Mouse (Mus musculus) MEL (cell line): ENCODE data around the gene Abcd1. TPM values are rescaled to one million over a fixed set of nuclear protein-coding genes. Genes with fewer than 3 reads are reported as not detected.

ENCODE experiments used
- DNase-seq: peaks from one replicate; pipeline ENCODE4 v3.0.0; 2011; ENCODE audit warnings: low read depth, low spot score
- H3K27ac ChIP-seq: 2 replicates; pipeline ENCODE4 v1.5.1; 2012; ENCODE audit warnings: low read depth, mild to moderate bottlenecking, control low read depth, low read length, moderate library complexity; ENCODE audit not compliant: control insufficient read depth
- H3K27me3 ChIP-seq, 2 experiments: fragments of 150-350 bp in 1 of 2; sonication (generic) in 1 of 2; 2 replicates each; pipeline ENCODE4 v1.6.1; 2012; ENCODE audit warnings: low read length in 2 of 2, mild to moderate bottlenecking in 2 of 2, improper control_type of control experiment in 1 of 2, moderate library complexity in 1 of 2; ENCODE audit not compliant: insufficient read depth in 2 of 2, control insufficient read depth in 1 of 2
- H3K36me3 ChIP-seq, 2 experiments: 2 replicates each; pipeline ENCODE4 v1.6.1; 2012 to 2014; ENCODE audit warnings: low read length in 2 of 2, improper control_type of control experiment in 1 of 2, inconsistent platforms in 1 of 2, mild to moderate bottlenecking in 1 of 2; ENCODE audit not compliant: insufficient read depth in 2 of 2, control insufficient read depth in 1 of 2
- H3K4me1 ChIP-seq, 2 experiments: fragments of 150-350 bp in 1 of 2; sonication (generic) in 1 of 2; 2 replicates each; pipeline ENCODE4 v1.6.1; 2012; ENCODE audit warnings: low read length in 2 of 2, improper control_type of control experiment in 1 of 2, mild to moderate bottlenecking in 1 of 2; ENCODE audit not compliant: insufficient read depth in 2 of 2, control insufficient read depth in 1 of 2
- H3K4me3 ChIP-seq, 2 experiments: fragments of 150-350 bp in 1 of 2; sonication (generic) in 1 of 2; 2 replicates each; pipeline ENCODE4 v1.5.1; 2012; ENCODE audit warnings: low read depth in 2 of 2, low read length in 2 of 2, mild to moderate bottlenecking in 2 of 2, moderate library complexity in 2 of 2, control low read depth in 1 of 2, improper control_type of control experiment in 1 of 2; ENCODE audit not compliant: control insufficient read depth in 1 of 2, insufficient read depth in 1 of 2
- H3K79me2 ChIP-seq: 2 replicates; pipeline ENCODE4 v1.6.1; 2012; ENCODE audit warnings: mild to moderate bottlenecking, low read length, moderate library complexity; ENCODE audit not compliant: control insufficient read depth, poor library complexity, insufficient read depth
- H3K9ac ChIP-seq: 2 replicates; pipeline ENCODE4 v1.6.1; 2012; ENCODE audit warnings: low read depth, mild to moderate bottlenecking, control low read depth, low read length, moderate library complexity; ENCODE audit not compliant: control insufficient read depth, poor library complexity, severe bottlenecking
- H3K9me3 ChIP-seq: fragments of 150-350 bp; sonication (generic); replicated peaks from 2 replicates; pipeline ENCODE4 v1.6.1; 2012; ENCODE audit warnings: mild to moderate bottlenecking, low read length, improper control_type of control experiment, moderate library complexity; ENCODE audit not compliant: insufficient read depth
- BHLHE40 ChIP-seq: IDR thresholded peaks from 2 replicates; pipeline ENCODE4 v1.6.1; 2012; ENCODE audit warnings: low read depth, mild to moderate bottlenecking, inconsistent platforms, low read length, improper control_type of control experiment, borderline replicate concordance
- CHD1 ChIP-seq: IDR thresholded peaks from 2 replicates; pipeline ENCODE4 v1.6.1; 2012; ENCODE audit warnings: low read depth, mild to moderate bottlenecking, inconsistent platforms, low read length, improper control_type of control experiment
- CHD2 ChIP-seq: IDR thresholded peaks from 2 replicates; pipeline ENCODE4 v1.6.1; 2011; ENCODE audit warnings: low read length, improper control_type of control experiment
- CTCF ChIP-seq, 3 experiments: IDR thresholded peaks in 2 of 3; conservative IDR thresholded peaks in 1 of 3; 2 replicates each; pipeline ENCODE4 v1.5.1; 2011 to 2012; ENCODE audit warnings: low read length in 3 of 3, low read depth in 2 of 3, mild to moderate bottlenecking in 2 of 3, improper control_type of control experiment in 1 of 3, inconsistent platforms in 1 of 3, mixed read lengths in 1 of 3, moderate library complexity in 1 of 3; ENCODE audit not compliant: control insufficient read depth in 1 of 3, insufficient read depth in 1 of 3, poor library complexity in 1 of 3, severe bottlenecking in 1 of 3
- HCFC1 ChIP-seq: IDR thresholded peaks from 2 replicates; pipeline ENCODE4 v1.6.1; 2012; ENCODE audit warnings: low read depth, mild to moderate bottlenecking, inconsistent platforms, low read length, improper control_type of control experiment, moderate library complexity
- MAX ChIP-seq: IDR thresholded peaks from 2 replicates; pipeline ENCODE4 v1.6.1; 2011; ENCODE audit warnings: low read length, improper control_type of control experiment
- MYC ChIP-seq: IDR thresholded peaks from 2 replicates; pipeline ENCODE4 v1.6.1; 2011; ENCODE audit warnings: low read depth, mild to moderate bottlenecking, low read length, improper control_type of control experiment, moderate library complexity
- NRF1 ChIP-seq: IDR thresholded peaks from 2 replicates; pipeline ENCODE4 v1.6.1; 2014; ENCODE audit warnings: low read depth, mild to moderate bottlenecking, inconsistent platforms, low read length, improper control_type of control experiment, moderate library complexity; ENCODE audit not compliant: poor library complexity, insufficient read depth, severe bottlenecking
- POLR2AphosphoS5 ChIP-seq: IDR thresholded peaks from 2 replicates; pipeline ENCODE4 v1.6.1; 2012; ENCODE audit warnings: low read depth, borderline replicate concordance, mild to moderate bottlenecking, inconsistent platforms, low read length, moderate library complexity, mixed read lengths
- RAD21 ChIP-seq: IDR thresholded peaks from 2 replicates; pipeline ENCODE4 v1.6.1; 2011; ENCODE audit warnings: mild to moderate bottlenecking, low read depth, low read length, improper control_type of control experiment
- SMC3 ChIP-seq: IDR thresholded peaks from 2 replicates; pipeline ENCODE4 v1.6.1; 2011; ENCODE audit warnings: low read depth, low read length, improper control_type of control experiment
- ZKSCAN1 ChIP-seq: IDR thresholded peaks from 2 replicates; pipeline ENCODE4 v1.6.1; 2012; ENCODE audit warnings: low read depth, mild to moderate bottlenecking, inconsistent platforms, low read length, improper control_type of control experiment, moderate library complexity
- polyA plus RNA-seq, 2 experiments: library from polyadenylated mRNA; stranded (reverse) in 1 of 2; unstranded in 1 of 2; fragments of >175 nt in 1 of 2; fragments of >200 nt in 1 of 2; gene quantifications; 2 replicates each; pipeline versions ENCODE4 v1.2.1 to v1.2.4; 2012; ENCODE audit warnings: low replicate concordance in 2 of 2, low read depth in 1 of 2; ENCODE audit not compliant: insufficient read length in 2 of 2, insufficient read depth in 1 of 2, missing spikeins in 1 of 2
- total RNA-seq: library from RNA; depleted of rRNA; stranded (reverse); fragments of 300-350 nt; gene quantifications from 2 replicates; pipeline ENCODE4 v1.2.3, GENCODE M21; 2012

Gene Abcd1
- total and polyA plus RNA-seq, 3 experiments, result 4.8 to 17.3 TPM; not detected in 1

- DNase-seq, result peak; percentile 55
- Histone ChIP-seq H3K9me3 (no peaks in the 10 kb centered on the region), H3K36me3 (peaks cover 2 to 6% of the 10 kb centered on the region in 2 experiments; a peak in 2 of 4 replicates), H3K27me3 (no peaks in the 10 kb centered on the region), H3K27ac (no peak overlapping the region), H3K79me2 (no peaks in the 10 kb centered on the region), H3K4me3 (no peak overlapping the region), H3K4me1 (0 out of 4 replicates have a peak, but pooled peaks cover 0 to 2% of the 10 kb centered on the region in 2 experiments), H3K9ac (no peak overlapping the region)
- TF ChIP-seq CHD2, result no peak
- TF ChIP-seq CHD1, result no peak
- no peak for TF ChIP-seq POLR2AphosphoS5
- TF ChIP-seq RAD21, result peak; percentile 10
- TF ChIP-seq ZKSCAN1, result no peak
- TF ChIP-seq SMC3, result peak; percentile 38
- no peak for TF ChIP-seq MYC
- peak; percentile 54 to 61 (median 61) for TF ChIP-seq CTCF (IDR thresholded peaks at IDR 0.05 in 2 of 3, conservative IDR thresholded peaks at IDR 0.05 in 1 of 3; ENCODE audit: control insufficient read depth in 1 of 3, insufficient read depth in 1 of 3, low read depth in 2 of 3, low read length in 3 of 3, poor library complexity in 1 of 3, severe bottlenecking in 1 of 3)
- TF ChIP-seq HCFC1, result no peak
These were observed 25.3 kb upstream of the Abcd1 start for GRCm38 (mm10) chrX:73690917-73691629.

GRCm38 (mm10) chrX:73700472-73700871 lies 15.9 kb upstream of the Abcd1 start:
- Histone ChIP-seq H3K36me3 (peaks cover 0 to 8% of the 10 kb centered on the region in 2 experiments; a peak in 2 of 4 replicates), H3K27ac (no peak overlapping the region), H3K4me3 (no peak overlapping the region), H3K27me3 (no peaks in the 10 kb centered on the region), H3K79me2 (no peaks in the 10 kb centered on the region), H3K4me1 (no peaks in the 10 kb centered on the region), H3K9ac (no peak overlapping the region)
- DNase-seq, result peak; percentile 14
- TF ChIP-seq NRF1, result no peak
- peak; percentile 16; the same call in 1 of the 2 replicates for TF ChIP-seq SMC3
- TF ChIP-seq MYC, result no peak
- peak in 1 of 3 experiments; percentile 22; a peak in 1 of 6 replicates for TF ChIP-seq CTCF (IDR thresholded peaks at IDR 0.05 in 2 of 3, conservative IDR thresholded peaks at IDR 0.05 in 1 of 3; ENCODE audit: control insufficient read depth in 1 of 3, insufficient read depth in 1 of 3, low read depth in 2 of 3, low read length in 3 of 3, poor library complexity in 1 of 3, severe bottlenecking in 1 of 3)
- no peak for TF ChIP-seq BHLHE40
- TF ChIP-seq MAX, result no peak
- TF ChIP-seq, all 39 proteins: peak for 2
- no peaks in the 10 kb centered on the region for H3K9me3 ChIP-seq
